Mouse (Mus musculus) neural tube, embryonic 11.5 days (tissue): ENCODE measurements around the gene Khdrbs1. TPM values are rescaled to one million over a fixed set of nuclear protein-coding genes. Genes with fewer than 3 reads are reported as not detected.
"Not testable (repeated sequence)": the region's sequence is repeated elsewhere in the genome, so short reads cannot be mapped to it uniquely, and the experiment has no call there.

Source experiments
- ATAC-seq: fragments of 200-750 bp; cut with Nextera tagmentation; 2 replicates; pipeline ENCODE4 v1.8.0; 2017; ENCODE audit warnings: moderate number of reproducible peaks, mild to moderate bottlenecking, moderate TSS enrichment, moderate library complexity; ENCODE audit not compliant: insufficient read depth, low FRiP score, low TSS enrichment
- DNase-seq: peaks from one replicate; pipeline ENCODE4 v3.0.0-alpha.2; 2015; ENCODE audit warnings: low spot score
- H3K27ac ChIP-seq: fragments of 300-500 bp; sonication (generic); 2 replicates; pipeline ENCODE4 v1.5.1; 2014; ENCODE audit warnings: low read depth, mild to moderate bottlenecking, low read length
- H3K27me3 ChIP-seq: fragments of 300-500 bp; sonication (generic); 2 replicates; pipeline ENCODE4 v1.6.1; 2014; ENCODE audit warnings: mild to moderate bottlenecking, low read length, mixed read lengths; ENCODE audit not compliant: control insufficient read depth, insufficient read depth
- H3K36me3 ChIP-seq: fragments of 300-500 bp; sonication (generic); 2 replicates; pipeline ENCODE4 v1.6.1; 2014; ENCODE audit warnings: mild to moderate bottlenecking, low read length, moderate library complexity, mixed read lengths; ENCODE audit not compliant: control insufficient read depth, insufficient read depth
- H3K4me1 ChIP-seq: fragments of 300-500 bp; sonication (generic); 2 replicates; pipeline ENCODE4 v1.6.1; 2014; ENCODE audit warnings: low read length, mixed read lengths; ENCODE audit not compliant: control insufficient read depth, insufficient read depth
- H3K4me2 ChIP-seq: fragments of 300-500 bp; sonication (generic); 2 replicates; pipeline ENCODE4 v1.6.1; 2014; ENCODE audit warnings: low read depth, mild to moderate bottlenecking, moderate library complexity
- H3K4me3 ChIP-seq: fragments of 300-500 bp; sonication (generic); 2 replicates; pipeline ENCODE4 v1.5.1; 2014; ENCODE audit warnings: low read depth, low read length
- H3K9ac ChIP-seq: fragments of 300-500 bp; sonication (generic); 2 replicates; pipeline ENCODE4 v1.6.1; 2014; ENCODE audit warnings: mild to moderate bottlenecking, low read length
- H3K9me3 ChIP-seq: fragments of 300-500 bp; sonication (generic); 2 replicates; pipeline ENCODE4 v1.6.1; 2016; ENCODE audit warnings: low read length; ENCODE audit not compliant: control insufficient read depth
- WGBS: fragments of 180-500 bp; shearing (Covaris S2); extraction: QIAGEN DNeasy Blood & Tissue Kit; methylation state at CpG from one replicate; pipeline ENCODE4 v1.1.7; 2014; 5-methylcytosine and 5-hydroxymethylcytosine counted together
- polyA plus RNA-seq: library from polyadenylated mRNA; unstranded; fragments of >200 nt; fragmentation: Nextera tagmentation; extraction: Ambion mirVana; gene quantifications from 2 replicates; pipeline ENCODE4 v1.2.1, GENCODE M21; 2014

The Khdrbs1 gene
- polyA plus RNA-seq, 1 experiment from 2014 or later, result 195 TPM

DNA sequence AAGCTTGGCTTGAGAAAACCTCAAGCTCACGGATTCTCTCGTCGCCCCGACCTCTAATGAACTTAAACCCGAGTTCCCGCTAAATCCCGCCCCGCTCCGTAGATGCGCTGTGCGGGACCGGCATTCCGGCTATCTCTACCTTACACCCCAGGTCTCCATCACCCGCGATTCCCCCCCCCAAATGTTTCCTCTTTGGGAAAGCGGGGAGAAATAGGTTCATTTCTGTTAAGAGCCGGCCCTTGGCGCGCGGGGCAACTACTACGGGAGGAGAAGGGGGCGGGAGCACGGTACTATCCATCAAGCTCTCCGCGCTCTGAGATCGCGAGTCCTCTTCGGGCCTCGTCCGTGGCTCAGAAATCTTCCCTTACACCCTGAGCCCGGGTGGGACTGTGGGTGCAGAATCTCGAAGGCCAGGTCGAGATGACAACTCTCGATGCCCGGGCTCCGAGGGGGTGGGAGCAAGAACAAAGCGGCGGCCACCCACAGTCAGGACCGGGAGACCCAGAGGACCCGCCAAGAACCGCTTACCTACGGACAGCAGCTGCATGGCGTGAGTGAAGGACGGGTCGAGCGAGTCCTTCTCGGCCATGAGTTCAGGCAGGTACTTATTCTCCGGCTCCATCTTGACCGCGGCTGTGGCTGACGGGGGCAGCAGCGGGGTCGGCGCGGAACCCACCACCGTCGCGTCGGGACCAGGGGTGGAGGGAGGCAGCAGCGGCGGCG is 691 bp downstream of the Khdrbs1 start:
- DNase-seq (peak; percentile 70), ATAC-seq (peak; percentile 18; the same call in 1 of the 2 replicates)
- Histone ChIP-seq H3K4me2 (peak overlapping the region; percentile 54), H3K27ac (peak overlapping the region; percentile 96), H3K4me3 (peak overlapping the region; percentile 100), H3K36me3 (no peaks in the 10 kb centered on the region), H3K9me3 (no peaks in the 10 kb centered on the region), H3K27me3 (no peaks in the 10 kb centered on the region), H3K4me1 (peaks cover 11% of the 10 kb centered on the region), H3K9ac (peak overlapping the region; percentile 99)
- WGBS, result under 1% methylated on average over 60 of the region's 62 CpGs

- Histone ChIP-seq H3K9ac (no peak overlapping the region), H3K36me3 (no peaks in the 10 kb centered on the region), H3K4me2 (peak overlapping the region; percentile 26), H3K4me1 (peaks cover 11% of the 10 kb centered on the region), H3K27me3 (no peaks in the 10 kb centered on the region), H3K4me3 (peak overlapping the region; percentile 20), H3K9me3 (no peaks in the 10 kb centered on the region), H3K27ac (no peak overlapping the region)
- 86% methylated on average over 4 of the region's 4 CpGs for WGBS
- no peak for ATAC-seq
- DNase-seq, result no peak
Observed at GRCm38 (mm10) chr4:129739111-129739645, 2.9 kb downstream of the Khdrbs1 start.

- Histone ChIP-seq H3K36me3 (no peaks in the 10 kb centered on the region), H3K9me3 (no peaks in the 10 kb centered on the region), H3K27ac (no peak overlapping the region), H3K9ac (no peak overlapping the region), H3K27me3 (no peaks in the 10 kb centered on the region), H3K4me1 (peaks cover 11% of the 10 kb centered on the region), H3K4me2 (no peak overlapping the region), H3K4me3 (no peak overlapping the region)
- no peak for ATAC-seq
- no peak for DNase-seq
- 88% methylated on average over 1 of the region's 1 CpGs for WGBS
Observed at GRCm38 (mm10) chr4:129736173-129736572, 5.9 kb downstream of the Khdrbs1 start.

- 95% methylated on average over 4 of the region's 4 CpGs for WGBS
- DNase-seq, H3K9me3 ChIP-seq, ATAC-seq, H3K27ac ChIP-seq, H3K27me3 ChIP-seq, H3K4me3 ChIP-seq, H3K4me2 ChIP-seq, H3K9ac ChIP-seq, H3K36me3 ChIP-seq: not testable (repeated sequence)
- H3K4me1 ChIP-seq, result peaks cover 11% of the 10 kb centered on the region
Observed at GRCm38 (mm10) chr4:129735485-129735884, 6.6 kb downstream of the Khdrbs1 start.

DNA sequence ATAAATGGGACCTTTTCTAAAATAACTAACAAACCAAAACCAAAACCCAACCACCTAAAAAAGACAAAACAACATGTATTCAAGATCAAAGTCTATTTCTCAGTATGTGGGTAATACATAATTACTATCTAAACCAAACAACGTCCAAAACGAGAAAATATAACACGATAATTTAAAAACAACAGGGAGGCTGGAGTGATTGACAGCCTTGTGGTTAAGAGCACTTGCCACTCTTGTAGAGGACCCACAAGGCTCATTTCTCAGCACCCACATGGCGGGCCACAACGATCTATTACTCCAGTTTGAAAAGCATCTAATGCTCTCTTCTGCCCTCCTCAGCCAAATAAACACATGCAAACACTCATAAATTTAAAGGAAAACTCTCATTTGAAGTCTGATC is 10.7 kb downstream of the Khdrbs1 start:
- no peak overlapping the region for H3K4me3 ChIP-seq
- no peaks in the 10 kb centered on the region for H3K27me3 ChIP-seq
- DNase-seq, result no peak
- H3K36me3 ChIP-seq, result peaks cover 9% of the 10 kb centered on the region
- no peaks in the 10 kb centered on the region for H3K9me3 ChIP-seq
- H3K4me2 ChIP-seq, result no peak overlapping the region
- ATAC-seq, result no peak
- H3K27ac ChIP-seq, result no peak overlapping the region
- no peaks in the 10 kb centered on the region for H3K4me1 ChIP-seq
- 94% methylated on average over 5 of the region's 5 CpGs for whole genome bisulfite sequencing
- H3K9ac ChIP-seq, result no peak overlapping the region

DNA sequence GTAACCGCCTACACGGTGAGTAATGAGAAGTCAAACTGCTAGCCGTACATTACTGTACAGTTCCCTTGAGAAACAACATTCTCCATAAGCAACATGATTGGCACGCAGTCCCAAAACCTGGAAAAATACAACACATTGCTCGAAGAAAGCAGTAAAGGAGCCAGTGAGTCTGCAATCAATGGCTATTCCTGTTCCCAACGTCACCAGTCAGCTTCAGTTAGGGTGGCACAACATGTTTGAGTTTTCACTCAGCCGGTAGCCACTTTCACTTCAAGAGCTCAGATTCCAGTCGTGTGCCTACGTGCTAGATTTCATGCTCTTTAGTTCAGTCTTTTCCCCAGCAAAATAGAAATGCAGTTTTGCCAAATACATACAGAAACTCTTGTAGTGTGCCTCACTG is 25.8 kb downstream of the Khdrbs1 start:
- 92% methylated on average over 9 of the region's 9 CpGs for WGBS
- Histone ChIP-seq H3K9me3 (no peaks in the 10 kb centered on the region), H3K27me3 (no peaks in the 10 kb centered on the region), H3K4me3 (no peak overlapping the region), H3K36me3 (peaks cover 23% of the 10 kb centered on the region), H3K27ac (no peak overlapping the region), H3K9ac (no peak overlapping the region), H3K4me2 (no peak overlapping the region), H3K4me1 (no peaks in the 10 kb centered on the region)
- ATAC-seq (no peak), DNase-seq (no peak)

- peak; percentile 46 for DNase-seq
Observed at GRCm38 (mm10) chr4:129709486-129710129, 32.5 kb downstream of the Khdrbs1 start.

GRCm38 (mm10) chr4:129706750-129707149 is 35.4 kb downstream of the Khdrbs1 start:
- no peak overlapping the region for H3K4me3 ChIP-seq
- H3K36me3 ChIP-seq, result peaks cover 10% of the 10 kb centered on the region
- DNase-seq (no peak), ATAC-seq (no peak)
- no peaks in the 10 kb centered on the region for H3K9me3 ChIP-seq
- H3K27me3 ChIP-seq, result no peaks in the 10 kb centered on the region
- WGBS, result 67% methylated on average over 3 of the region's 3 CpGs
- no peak overlapping the region for H3K27ac ChIP-seq
- H3K4me2 ChIP-seq, result no peak overlapping the region
- peaks cover 4% of the 10 kb centered on the region; the same call in 1 of the 2 replicates for H3K4me1 ChIP-seq
- H3K9ac ChIP-seq, result no peak overlapping the region

More at GRCm38 (mm10) chr4:129709486-129710129, 32.5 kb downstream of the Khdrbs1 start:
- Histone ChIP-seq H3K4me2 (no peak overlapping the region), H3K9ac (no peak overlapping the region), H3K27me3 (no peaks in the 10 kb centered on the region), H3K27ac (peak overlapping the region; percentile 9), H3K9me3 (no peaks in the 10 kb centered on the region), H3K36me3 (peaks cover 15% of the 10 kb centered on the region), H3K4me1 (no peaks in the 10 kb centered on the region), H3K4me3 (no peak overlapping the region)
- 77% methylated on average over 8 of the region's 8 CpGs for WGBS
- ATAC-seq, result no peak
